Mouse (Mus musculus): ENCODE data around the gene Calm1. TPM values are rescaled to one million over a fixed set of nuclear protein-coding genes. Genes with fewer than 3 reads are reported as not detected.
"Not testable (repeated sequence)": the region's sequence is repeated elsewhere in the genome, so short reads cannot be mapped to it uniquely, and the experiment has no call there.

Gene Calm1
- polyA plus RNA-seq, 1 experiment from 2014 or later = 1,610 TPM

GRCm38 (mm10) chr12:100214156-100214555, 14.9 kb downstream of the Calm1 start:
- TF ChIP-seq CTCF (IDR thresholded peaks at IDR 0.05; ENCODE audit: low read depth) = no peak
- peaks cover 10% of the 10 kb centered on the region for H3K36me3 ChIP-seq (ENCODE audit: insufficient read depth)

GRCm38 (mm10) chr12:100214738-100215137, 15.5 kb downstream of the Calm1 start:
- ATAC-seq (ENCODE audit: insufficient read depth) (no peak), DNase-seq (peak; percentile 81)
- TF ChIP-seq CTCF (IDR thresholded peaks at IDR 0.05; ENCODE audit: low read depth) = no peak
- H3K27me3 ChIP-seq (ENCODE audit: insufficient read depth, low read length) = no peaks in the 10 kb centered on the region
- H3K9me3 ChIP-seq (ENCODE audit: low read depth, low read length) = no peaks in the 10 kb centered on the region
- WGBS = 58% methylated on average over 3 of the region's 3 CpGs
- H3K4me3 ChIP-seq (ENCODE audit: low read depth, low read length) = no peak overlapping the region
- 0 out of 2 replicates have a peak, but pooled peaks cover 4% of the 10 kb centered on the region for H3K4me1 ChIP-seq (ENCODE audit: insufficient read depth)
- peaks cover 4% of the 10 kb centered on the region; the same call in 1 of the 2 replicates for H3K36me3 ChIP-seq (ENCODE audit: insufficient read depth)
- H3K4me2 ChIP-seq = no peak overlapping the region
- no peak overlapping the region for H3K9ac ChIP-seq
- no peak overlapping the region for H3K27ac ChIP-seq (ENCODE audit: low read depth)

More at GRCm38 (mm10) chr12:100214156-100214555, 14.9 kb downstream of the Calm1 start:
- Histone ChIP-seq H3K27ac (ENCODE audit: low read depth) (peak overlapping the region; percentile 38; the same call in 1 of the 2 replicates), H3K27me3 (ENCODE audit: insufficient read depth, low read length) (no peaks in the 10 kb centered on the region), H3K4me1 (ENCODE audit: insufficient read depth) (0 out of 2 replicates have a peak, but pooled peaks cover 4% of the 10 kb centered on the region), H3K4me3 (ENCODE audit: low read depth, low read length) (no peak overlapping the region), H3K9me3 (ENCODE audit: low read depth, low read length) (no peaks in the 10 kb centered on the region), H3K4me2 (no peak overlapping the region), H3K9ac (no peak overlapping the region)
- DNase-seq = no peak
- ATAC-seq (ENCODE audit: insufficient read depth) = no peak
- WGBS = 90% methylated on average over 10 of the region's 10 CpGs

GRCm38 (mm10) chr12:100217087-100217486, 17.9 kb downstream of the Calm1 start:
- H3K27ac ChIP-seq (ENCODE audit: low read depth); H3K4me2 ChIP-seq; H3K36me3 ChIP-seq (ENCODE audit: insufficient read depth); H3K9ac ChIP-seq; ATAC-seq (ENCODE audit: insufficient read depth); H3K9me3 ChIP-seq (ENCODE audit: low read depth, low read length); DNase-seq; H3K4me3 ChIP-seq (ENCODE audit: low read depth, low read length); H3K27me3 ChIP-seq (ENCODE audit: insufficient read depth, low read length); H3K4me1 ChIP-seq (ENCODE audit: insufficient read depth): not testable (repeated sequence)
- 95% methylated on average over 2 of the region's 2 CpGs for WGBS

- whole genome bisulfite sequencing = 60% methylated on average over 4 of the region's 4 CpGs
- no peaks in the 10 kb centered on the region for H3K4me1 ChIP-seq (ENCODE audit: insufficient read depth)
- no peak for DNase-seq
- no peak for ATAC-seq (ENCODE audit: insufficient read depth)
- H3K27ac ChIP-seq (ENCODE audit: low read depth) = no peak overlapping the region
- H3K4me3 ChIP-seq (ENCODE audit: low read depth, low read length) = no peak overlapping the region
- no peak overlapping the region for H3K4me2 ChIP-seq
- H3K27me3 ChIP-seq (ENCODE audit: insufficient read depth, low read length) = no peaks in the 10 kb centered on the region
- H3K9ac ChIP-seq = no peak overlapping the region
- no peaks in the 10 kb centered on the region for H3K36me3 ChIP-seq (ENCODE audit: insufficient read depth)
- no peak for TF ChIP-seq CTCF (IDR thresholded peaks at IDR 0.05; ENCODE audit: low read depth)
- no peaks in the 10 kb centered on the region for H3K9me3 ChIP-seq (ENCODE audit: low read depth, low read length)
Observed at GRCm38 (mm10) chr12:100220012-100220411, 20.8 kb downstream of the Calm1 start.

- Histone ChIP-seq H3K9ac (no peak overlapping the region), H3K27ac (ENCODE audit: low read depth) (no peak overlapping the region), H3K4me1 (ENCODE audit: insufficient read depth) (no peaks in the 10 kb centered on the region), H3K36me3 (ENCODE audit: insufficient read depth) (no peaks in the 10 kb centered on the region), H3K4me3 (ENCODE audit: low read depth, low read length) (no peak overlapping the region), H3K4me2 (no peak overlapping the region), H3K9me3 (ENCODE audit: low read depth, low read length) (no peaks in the 10 kb centered on the region), H3K27me3 (ENCODE audit: insufficient read depth, low read length) (no peaks in the 10 kb centered on the region)
- WGBS = 29% methylated on average over 11 of the region's 11 CpGs
- DNase-seq (no peak), ATAC-seq (ENCODE audit: insufficient read depth) (peak; percentile 44; the same call in 1 of the 2 replicates)
- no peak for TF ChIP-seq CTCF (IDR thresholded peaks at IDR 0.05; ENCODE audit: low read depth)
Observed at GRCm38 (mm10) chr12:100221608-100222321, 22.5 kb downstream of the Calm1 start.

- WGBS = 77% methylated on average over 13 of the region's 13 CpGs
- Histone ChIP-seq H3K4me1 (ENCODE audit: insufficient read depth) (no peaks in the 10 kb centered on the region), H3K36me3 (ENCODE audit: insufficient read depth) (no peaks in the 10 kb centered on the region), H3K4me3 (ENCODE audit: low read depth, low read length) (no peak overlapping the region), H3K4me2 (no peak overlapping the region), H3K9me3 (ENCODE audit: low read depth, low read length) (no peaks in the 10 kb centered on the region), H3K9ac (no peak overlapping the region), H3K27me3 (ENCODE audit: insufficient read depth, low read length) (no peaks in the 10 kb centered on the region), H3K27ac (ENCODE audit: low read depth) (no peak overlapping the region)
- DNase-seq (no peak), ATAC-seq (ENCODE audit: insufficient read depth) (no peak)
- TF ChIP-seq CTCF (IDR thresholded peaks at IDR 0.05; ENCODE audit: low read depth) = no peak
Observed at GRCm38 (mm10) chr12:100222322-100222993, 23.2 kb downstream of the Calm1 start.

GRCm38 (mm10) chr12:100223531-100223930, 24.3 kb downstream of the Calm1 start:
- no peak overlapping the region for H3K4me2 ChIP-seq
- WGBS = 59% methylated on average over 8 of the region's 8 CpGs
- H3K27me3 ChIP-seq (ENCODE audit: insufficient read depth, low read length) = no peaks in the 10 kb centered on the region
- DNase-seq = no peak
- no peak overlapping the region for H3K27ac ChIP-seq (ENCODE audit: low read depth)
- no peak for TF ChIP-seq CTCF (IDR thresholded peaks at IDR 0.05; ENCODE audit: low read depth)
- ATAC-seq (ENCODE audit: insufficient read depth) = no peak
- no peaks in the 10 kb centered on the region for H3K4me1 ChIP-seq (ENCODE audit: insufficient read depth)
- H3K9me3 ChIP-seq (ENCODE audit: low read depth, low read length) = no peaks in the 10 kb centered on the region
- no peak overlapping the region for H3K4me3 ChIP-seq (ENCODE audit: low read depth, low read length)
- H3K9ac ChIP-seq = no peak overlapping the region
- H3K36me3 ChIP-seq (ENCODE audit: insufficient read depth) = no peaks in the 10 kb centered on the region
